Mouse (Mus musculus) thymus, postnatal 14 days (tissue): ENCODE measurements around the gene Pigm.

Source experiments
- DNase-seq: peaks from one replicate; pipeline ENCODE4 v3.0.0; 2021

The Pigm gene

DNA sequence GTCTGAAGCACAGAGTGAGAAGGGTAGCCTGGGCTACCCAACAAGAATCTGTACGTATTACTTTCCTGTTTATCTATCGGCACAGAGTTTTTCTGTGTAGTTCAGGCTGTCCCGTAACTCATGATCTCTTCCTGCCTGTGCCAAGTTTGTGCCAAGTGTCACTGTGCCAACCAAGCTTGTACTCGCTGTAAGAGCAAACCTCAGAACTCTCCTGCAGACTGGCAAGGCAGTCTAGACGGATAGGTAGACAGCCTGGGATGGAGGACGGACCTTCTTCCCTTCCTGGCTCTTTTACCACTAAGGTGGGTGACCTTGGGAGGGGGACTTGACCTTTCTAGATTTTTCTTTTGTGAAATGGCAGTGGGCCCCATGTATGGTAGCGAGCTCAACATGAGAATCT, 38.7 kb downstream of the Pigm start:
- DNase-seq, result no peak

DNA sequence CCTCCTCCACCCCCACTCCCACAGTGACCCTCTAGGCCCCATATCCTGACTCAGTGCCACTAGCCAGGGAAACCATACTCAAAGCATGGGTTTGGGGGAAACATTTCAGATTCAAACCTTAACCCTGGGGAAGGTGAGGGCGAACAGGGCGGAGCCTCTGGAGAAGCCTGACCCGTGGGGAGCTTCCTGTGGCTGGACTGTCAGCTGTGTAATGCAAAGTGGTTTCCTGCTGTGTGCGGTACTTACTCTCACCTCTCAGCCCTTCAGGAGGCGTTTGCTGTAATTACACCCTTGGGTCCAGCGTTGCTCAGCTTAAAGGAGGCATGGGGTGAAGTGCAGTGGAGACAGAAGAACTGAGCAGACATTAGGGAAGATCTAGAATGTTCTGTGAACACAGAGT, 41.8 kb downstream of the Pigm start:
- no peak for DNase-seq

GRCm38 (mm10) chr1:172418642-172419041, 42.3 kb downstream of the Pigm start:
- DNase-seq, result no peak

DNA sequence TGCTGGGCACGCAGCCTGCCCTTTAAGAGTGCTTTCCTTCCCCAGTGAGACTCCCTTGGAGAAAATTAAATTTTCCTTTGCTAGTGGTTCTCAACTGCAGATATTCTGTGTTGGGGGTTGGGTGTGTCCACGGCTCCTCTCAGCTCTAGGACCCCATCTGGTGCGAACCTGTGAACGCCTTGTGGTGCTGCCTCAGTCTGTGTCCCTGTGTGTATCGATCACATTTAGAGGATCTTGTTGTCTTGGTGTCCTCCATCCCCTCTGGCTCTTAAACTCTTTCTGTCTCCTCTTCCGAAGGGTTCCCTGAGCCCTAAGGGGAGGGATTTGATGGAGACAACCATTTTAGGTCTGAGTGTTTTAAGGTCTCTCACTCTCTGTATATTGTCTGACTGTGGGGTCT, 43.8 kb downstream of the Pigm start:
- no peak for DNase-seq

- DNase-seq, result no peak
Measured at GRCm38 (mm10) chr1:172423393-172423792, 47.0 kb downstream of the Pigm start.

GRCm38 (mm10) chr1:172426419-172426818, 50.1 kb downstream of the Pigm start:
- no peak for DNase-seq

DNA sequence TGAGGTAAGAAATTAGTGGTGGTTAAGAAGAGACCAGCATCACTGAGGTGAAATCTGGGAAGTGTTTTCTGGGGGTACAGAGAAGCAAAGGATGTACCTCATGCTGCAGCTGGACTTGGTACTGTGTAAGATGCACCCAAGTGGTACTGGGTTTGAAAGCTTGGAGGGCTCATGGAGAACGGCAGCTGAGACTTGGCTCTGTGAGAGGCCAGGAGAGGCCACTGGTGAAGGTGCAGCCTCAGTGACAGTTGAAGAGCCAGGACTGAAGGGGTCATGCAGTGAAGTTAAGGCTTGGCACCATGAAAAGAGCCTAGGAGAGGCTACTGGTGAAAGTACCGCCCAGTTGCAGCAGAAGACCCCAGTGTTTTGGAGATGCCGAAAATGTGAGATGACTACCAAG, 51.5 kb downstream of the Pigm start:
- DNase-seq, result no peak

DNA sequence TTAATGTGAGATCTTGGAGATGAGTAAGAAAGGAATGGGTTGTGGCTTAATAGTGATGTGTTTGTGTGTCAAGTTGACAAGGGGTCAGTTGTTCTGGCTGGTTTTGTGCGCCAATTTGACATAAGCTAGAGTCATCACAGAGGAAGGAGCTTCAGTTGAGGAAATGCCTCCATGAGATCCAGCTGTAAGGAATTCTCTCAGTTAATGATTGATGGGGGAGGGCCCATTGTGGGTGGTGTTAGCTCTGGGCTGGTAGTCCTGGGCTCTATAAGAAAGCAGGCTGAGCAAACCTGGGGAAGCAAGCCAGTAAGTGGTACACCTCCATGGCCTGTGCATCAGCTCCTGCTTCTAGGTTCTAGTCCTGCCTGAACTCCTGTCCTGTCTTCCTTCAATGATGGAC, 52.3 kb downstream of the Pigm start:
- DNase-seq, result no peak

DNA sequence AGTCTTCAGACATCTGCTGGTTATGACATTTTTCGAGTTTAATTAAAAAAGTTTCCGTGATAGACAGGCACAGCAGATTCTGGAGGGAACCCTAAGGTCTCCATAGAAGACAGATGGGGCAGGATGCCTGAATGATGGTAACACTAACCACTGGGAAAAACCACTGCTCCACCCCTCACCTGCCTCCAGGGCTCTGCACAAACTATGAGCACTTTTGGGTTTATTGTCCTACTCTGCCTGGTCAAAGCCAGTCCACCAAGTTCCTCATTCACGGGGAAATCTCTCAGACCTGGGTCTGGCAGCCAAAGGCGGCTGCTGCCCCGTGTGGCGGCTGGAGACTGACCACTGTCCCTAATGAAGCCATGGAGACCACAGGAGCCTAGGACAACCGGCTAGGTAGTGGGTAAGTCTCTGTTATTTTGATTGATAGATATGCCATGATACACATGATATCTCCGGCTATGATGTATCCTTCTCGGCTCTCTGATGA, 54.4 kb downstream of the Pigm start:
- DNase-seq, result no peak

GRCm38 (mm10) chr1:172431836-172432586, 55.7 kb downstream of the Pigm start:
- no peak for DNase-seq

GRCm38 (mm10) chr1:172432587-172432955, 56.2 kb downstream of the Pigm start:
- DNase-seq, result no peak

DNA sequence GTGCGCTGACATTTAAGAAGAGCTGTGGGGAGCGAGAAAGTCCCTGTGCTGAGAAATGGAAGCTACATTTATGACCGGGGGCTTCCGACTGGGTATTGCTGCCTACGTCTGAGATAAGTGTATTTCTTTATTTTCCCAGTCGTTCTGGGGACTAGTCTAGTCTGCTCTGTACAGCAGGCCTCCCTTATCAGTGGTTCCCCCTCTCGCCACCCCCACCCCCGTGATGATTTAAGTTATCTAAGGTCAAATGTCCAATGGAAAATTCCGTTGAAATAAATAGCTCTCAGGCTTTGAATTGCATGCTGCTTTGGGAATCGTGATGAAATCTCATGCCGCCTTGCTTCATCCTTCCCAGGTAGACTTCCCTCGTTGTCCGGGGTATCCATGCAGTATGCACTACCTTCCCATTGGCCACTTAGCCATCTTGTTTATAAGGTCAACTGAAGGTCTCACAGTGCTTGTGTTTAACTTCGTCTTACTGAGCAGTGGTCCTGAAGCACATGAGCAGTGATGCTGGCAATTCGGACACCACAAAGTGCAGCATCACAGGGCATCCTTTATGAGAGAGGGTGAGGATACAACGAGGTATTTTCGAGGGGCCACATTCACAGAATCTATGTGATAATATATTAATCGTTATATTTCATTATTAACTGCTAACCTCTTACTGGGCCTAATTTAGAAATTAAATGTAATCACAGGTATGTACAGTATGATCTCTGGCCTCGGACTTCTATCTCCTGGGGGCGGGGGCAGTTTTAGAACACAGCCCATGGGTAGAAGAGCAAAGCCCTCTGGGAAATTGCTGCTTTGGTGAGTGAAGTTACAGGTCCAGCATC, 56.9 kb downstream of the Pigm start:
- DNase-seq, result no peak
